Mouse (Mus musculus) brain, embryonic 14.5 days (tissue): ENCODE measurements around the gene Psmd11. TPM values are rescaled to one million over a fixed set of nuclear protein-coding genes. Genes with fewer than 3 reads are reported as not detected.

ENCODE experiments used
- DNase-seq: peaks from one replicate; pipeline ENCODE4 v3.0.0-alpha.2; 2011; ENCODE audit warnings: low read depth
- CTCF ChIP-seq: fragments of 200-500 bp; IDR thresholded peaks from 2 replicates; pipeline ENCODE4 v1.5.1; 2012; ENCODE audit warnings: inconsistent platforms, mild to moderate bottlenecking, moderate library complexity, borderline replicate concordance; ENCODE audit not compliant: insufficient read depth, insufficient read length; ENCODE audit errors: extremely low read depth
- POLR2A ChIP-seq: fragments of 200-500 bp; IDR thresholded peaks from 2 replicates; pipeline ENCODE4 v1.6.1; 2012; ENCODE audit warnings: mild to moderate bottlenecking, inconsistent platforms, borderline replicate concordance; ENCODE audit not compliant: poor library complexity, insufficient read depth, insufficient read length, severe bottlenecking; ENCODE audit errors: extremely low read depth
- polyA plus RNA-seq: library from polyadenylated mRNA; depleted of rRNA; stranded (reverse); fragments of >200 nt; gene quantifications from 2 replicates; pipeline ENCODE4 v1.2.3, GENCODE M21; 2012

Psmd11 gene
- polyA plus RNA-seq, 1 experiment = 86.1 TPM

- DNase-seq = no peak
These were observed 69.0 kb downstream of the Psmd11 start for GRCm38 (mm10) chr11:80497225-80497919.

GRCm38 (mm10) chr11:80498328-80499070 lies 70.1 kb downstream of the Psmd11 start:
- TF ChIP-seq CTCF = no peak
- no peak for TF ChIP-seq POLR2A
- DNase-seq = peak; percentile 81

More at GRCm38 (mm10) chr11:80497225-80497919, 69.0 kb downstream of the Psmd11 start:
- no peak for TF ChIP-seq CTCF
- TF ChIP-seq POLR2A = no peak

- no peak for TF ChIP-seq POLR2A
- no peak for TF ChIP-seq CTCF
- no peak for DNase-seq
These were observed 71.1 kb downstream of the Psmd11 start for GRCm38 (mm10) chr11:80499550-80499952.

- DNase-seq = peak; percentile 58
- TF ChIP-seq CTCF (no peak), POLR2A (no peak)
These were observed 74.9 kb downstream of the Psmd11 start for GRCm38 (mm10) chr11:80503281-80503680.

GRCm38 (mm10) chr11:80503726-80504452 lies 75.5 kb downstream of the Psmd11 start:
- TF ChIP-seq POLR2A (no peak), CTCF (peak; percentile 4; the same call in 1 of the 2 replicates)
- peak; percentile 100 for DNase-seq

- TF ChIP-seq CTCF (no peak), POLR2A (no peak)
- DNase-seq = no peak
These were observed 76.3 kb downstream of the Psmd11 start for GRCm38 (mm10) chr11:80504519-80505385.

GRCm38 (mm10) chr11:80505581-80505980 lies 77.2 kb downstream of the Psmd11 start:
- no peak for TF ChIP-seq POLR2A
- no peak for TF ChIP-seq CTCF
- DNase-seq = no peak

GRCm38 (mm10) chr11:80506483-80506882 lies 78.1 kb downstream of the Psmd11 start:
- DNase-seq = no peak

GRCm38 (mm10) chr11:80507791-80508190 lies 79.4 kb downstream of the Psmd11 start:
- no peak for DNase-seq
- TF ChIP-seq POLR2A = no peak

More at GRCm38 (mm10) chr11:80506483-80506882, 78.1 kb downstream of the Psmd11 start:
- TF ChIP-seq CTCF (no peak), POLR2A (no peak)

GRCm38 (mm10) chr11:80508361-80509175 lies 80.2 kb downstream of the Psmd11 start:
- no peak for TF ChIP-seq POLR2A
- no peak for TF ChIP-seq CTCF

GRCm38 (mm10) chr11:80509176-80509506 lies 80.7 kb downstream of the Psmd11 start:
- DNase-seq = no peak
- TF ChIP-seq CTCF (no peak), POLR2A (no peak)

More at GRCm38 (mm10) chr11:80508361-80509175, 80.2 kb downstream of the Psmd11 start:
- peak; percentile 83 for DNase-seq

GRCm38 (mm10) chr11:80510124-80510523 lies 81.7 kb downstream of the Psmd11 start:
- DNase-seq = no peak
- no peak for TF ChIP-seq POLR2A
- TF ChIP-seq CTCF = no peak
